ENCODE assay signal across 22 mouse cellular contexts in genomic region chr2:137091766-137092522, GRCm38 (mm10). TPM values are rescaled to one million over a fixed set of nuclear protein-coding genes. Genes with fewer than 3 reads are reported as not detected.
DNase-seq lines count a peak whose midpoint lies in the region; ATAC-seq and TF ChIP-seq lines count a peak whose summit lies in the region.
"Had no signal": no experiment of that assay in that cellular context is flagged by ENCODE, and none has a peak within 500 bp of the region (broad histone marks: within the 10 kb centered on the region; RNA-seq: fewer than 3 reads in every experiment).

No protein-coding gene starts in this region.

- ATAC-seq in forebrain, embryonic 15.5 days (replicated peaks) = peak; percentile 35
- ATAC-seq in forebrain, postnatal 0 days = no peak
- ATAC-seq in hindbrain, embryonic 11.5 days (ENCODE audit: low FRiP score) = peak; percentile 0; the same call in 1 of the 2 replicates
- no peak for ATAC-seq in hindbrain, embryonic 14.5 days (ENCODE audit: low FRiP score)
- no peak for ATAC-seq in midbrain, embryonic 11.5 days (ENCODE audit: low FRiP score)
- ATAC-seq in midbrain, embryonic 16.5 days = no peak
- ATAC-seq in stomach, embryonic 15.5 days (ENCODE audit: insufficient read depth, low FRiP score, low read depth) = peak; percentile 27; the same call in 1 of the 2 replicates
- ATAC-seq: CD4-positive, CD25-positive, alpha-beta regulatory T cell, adult 4 months; intestine, embryonic 15.5 days had no signal

- H3K27ac ChIP-seq in forebrain, embryonic 15.5 days (replicated peaks) = no peak overlapping the region
- no peak overlapping the region for H3K27ac ChIP-seq in forebrain, postnatal 0 days (ENCODE audit: low read depth, low read length)
- no peak overlapping the region for H3K27ac ChIP-seq in hindbrain, embryonic 11.5 days (ENCODE audit: low read depth, low read length)
- no peak overlapping the region for H3K27ac ChIP-seq in hindbrain, embryonic 14.5 days
- H3K27ac ChIP-seq in midbrain, embryonic 11.5 days (ENCODE audit: low read depth, low read length) = peak overlapping the region; percentile 14; the same call in 1 of the 2 replicates
- H3K27ac ChIP-seq in midbrain, embryonic 16.5 days (ENCODE audit: low read length) = no peak overlapping the region
- H3K27ac ChIP-seq in stomach, embryonic 15.5 days = no peak overlapping the region
- H3K27ac ChIP-seq: heart, embryonic 13.5 days; intestine, embryonic 15.5 days had no signal

- H3K9me3 ChIP-seq in forebrain, embryonic 15.5 days = no peaks in the 10 kb centered on the region
- H3K9me3 ChIP-seq in forebrain, postnatal 0 days (ENCODE audit: low read length) = no peaks in the 10 kb centered on the region
- H3K9me3 ChIP-seq in hindbrain, embryonic 11.5 days (ENCODE audit: control insufficient read depth, low read length) = no peaks in the 10 kb centered on the region
- no peaks in the 10 kb centered on the region for H3K9me3 ChIP-seq in hindbrain, embryonic 14.5 days (ENCODE audit: control insufficient read depth, low read length)
- no peaks in the 10 kb centered on the region for H3K9me3 ChIP-seq in midbrain, embryonic 11.5 days (ENCODE audit: control insufficient read depth, low read length)
- H3K9me3 ChIP-seq in midbrain, embryonic 16.5 days (replicated peaks; ENCODE audit: control insufficient read depth, low read length, poor library complexity, severe bottlenecking) = no peaks in the 10 kb centered on the region
- H3K9me3 ChIP-seq in stomach, embryonic 15.5 days = no peaks in the 10 kb centered on the region
- H3K9me3 ChIP-seq: heart, embryonic 13.5 days; intestine, embryonic 15.5 days had no signal

- DNase-seq in forebrain, postnatal 0 days = no peak
- no peak for DNase-seq in hindbrain, embryonic 11.5 days (ENCODE audit: low spot score)
- DNase-seq in hindbrain, embryonic 14.5 days (ENCODE audit: low spot score) = no peak
- peak; percentile 90 for DNase-seq in midbrain, embryonic 11.5 days (ENCODE audit: low spot score, missing footprints)
- DNase-seq: adrenal gland, postnatal 25 days; cerebellum, adult 8-10 months; cerebellum, postnatal 36 days; gastrocnemius, postnatal 10 days; heart, postnatal 36 days; kidney, adult 9 months; kidney, postnatal 14 days; layer of hippocampus, postnatal 36 days; retina, postnatal 1 day; right cerebral cortex, postnatal 25 days; spleen, adult 18-20 months; thymus, postnatal 14 days had no signal

- H3K9ac ChIP-seq in forebrain, embryonic 15.5 days (replicated peaks) = no peak overlapping the region
- H3K9ac ChIP-seq in forebrain, postnatal 0 days = no peak overlapping the region
- H3K9ac ChIP-seq in hindbrain, embryonic 11.5 days (ENCODE audit: low read depth, low read length) = no peak overlapping the region
- H3K9ac ChIP-seq in hindbrain, embryonic 14.5 days = no peak overlapping the region
- H3K9ac ChIP-seq in midbrain, embryonic 11.5 days (ENCODE audit: low read length) = no peak overlapping the region
- H3K9ac ChIP-seq in midbrain, embryonic 16.5 days (ENCODE audit: low read depth, low read length) = no peak overlapping the region
- no peak overlapping the region for H3K9ac ChIP-seq in stomach, embryonic 15.5 days
- H3K9ac ChIP-seq: heart, embryonic 13.5 days; intestine, embryonic 15.5 days had no signal

- no peak overlapping the region for H3K4me3 ChIP-seq in forebrain, embryonic 15.5 days
- H3K4me3 ChIP-seq in forebrain, postnatal 0 days (ENCODE audit: low read depth, low read length) = no peak overlapping the region
- H3K4me3 ChIP-seq in hindbrain, embryonic 11.5 days (ENCODE audit: low read depth, low read length) = no peak overlapping the region
- no peak overlapping the region for H3K4me3 ChIP-seq in hindbrain, embryonic 14.5 days (replicated peaks; ENCODE audit: low read length)
- no peak overlapping the region for H3K4me3 ChIP-seq in midbrain, embryonic 11.5 days (ENCODE audit: low read depth, low read length)
- H3K4me3 ChIP-seq in midbrain, embryonic 16.5 days (ENCODE audit: low read depth, low read length) = no peak overlapping the region
- H3K4me3 ChIP-seq in stomach, embryonic 15.5 days (replicated peaks) = no peak overlapping the region
- H3K4me3 ChIP-seq: heart, embryonic 13.5 days; intestine, embryonic 15.5 days had no signal

- peaks cover 18% of the 10 kb centered on the region for H3K4me1 ChIP-seq in forebrain, embryonic 15.5 days
- H3K4me1 ChIP-seq in forebrain, postnatal 0 days (ENCODE audit: insufficient read depth) = peaks cover 3% of the 10 kb centered on the region; the same call in 1 of the 2 replicates
- peaks cover 12% of the 10 kb centered on the region for H3K4me1 ChIP-seq in hindbrain, embryonic 11.5 days (replicated peaks; ENCODE audit: control insufficient read depth, insufficient read depth, low read length)
- H3K4me1 ChIP-seq in hindbrain, embryonic 14.5 days (replicated peaks; ENCODE audit: control insufficient read depth, insufficient read depth, low read length) = peaks cover 14% of the 10 kb centered on the region
- H3K4me1 ChIP-seq in midbrain, embryonic 11.5 days (ENCODE audit: control insufficient read depth, insufficient read depth, low read length) = peaks cover 54% of the 10 kb centered on the region
- peaks cover 9% of the 10 kb centered on the region; the same call in 1 of the 2 replicates for H3K4me1 ChIP-seq in midbrain, embryonic 16.5 days (ENCODE audit: control insufficient read depth, insufficient read depth, low read length)
- H3K4me1 ChIP-seq in stomach, embryonic 15.5 days = no peaks in the 10 kb centered on the region
- H3K4me1 ChIP-seq: intestine, embryonic 15.5 days had no signal

- H3K36me3 ChIP-seq in forebrain, embryonic 15.5 days = peaks cover 7% of the 10 kb centered on the region; the same call in 1 of the 2 replicates
- H3K36me3 ChIP-seq in forebrain, postnatal 0 days (ENCODE audit: insufficient read depth) = peaks cover 13% of the 10 kb centered on the region
- H3K36me3 ChIP-seq in hindbrain, embryonic 11.5 days (ENCODE audit: control insufficient read depth, insufficient read depth, low read length) = 0 out of 2 replicates have a peak, but pooled peaks cover 5% of the 10 kb centered on the region
- H3K36me3 ChIP-seq in hindbrain, embryonic 14.5 days (replicated peaks; ENCODE audit: control insufficient read depth, insufficient read depth) = peaks cover 35% of the 10 kb centered on the region
- peaks cover 28% of the 10 kb centered on the region for H3K36me3 ChIP-seq in midbrain, embryonic 11.5 days (ENCODE audit: control insufficient read depth, insufficient read depth, low read length)
- H3K36me3 ChIP-seq in midbrain, embryonic 16.5 days (ENCODE audit: control insufficient read depth, insufficient read depth, low read length) = no peaks in the 10 kb centered on the region
- H3K36me3 ChIP-seq in stomach, embryonic 15.5 days = peaks cover 33% of the 10 kb centered on the region

- no peak overlapping the region for H3K4me2 ChIP-seq in forebrain, embryonic 15.5 days (replicated peaks)
- H3K4me2 ChIP-seq in forebrain, postnatal 0 days (ENCODE audit: low read depth) = no peak overlapping the region
- no peak overlapping the region for H3K4me2 ChIP-seq in hindbrain, embryonic 11.5 days (replicated peaks; ENCODE audit: low read depth, low read length)
- no peak overlapping the region for H3K4me2 ChIP-seq in hindbrain, embryonic 14.5 days (replicated peaks)
- 0 out of 2 replicates have a peak overlapping the region, but pooled peaks have one; percentile 9 for H3K4me2 ChIP-seq in midbrain, embryonic 11.5 days
- no peak overlapping the region for H3K4me2 ChIP-seq in midbrain, embryonic 16.5 days (ENCODE audit: low read length)
- H3K4me2 ChIP-seq in stomach, embryonic 15.5 days = no peak overlapping the region
- H3K4me2 ChIP-seq: heart, embryonic 13.5 days; intestine, embryonic 15.5 days had no signal

- H3K27me3 ChIP-seq in forebrain, embryonic 15.5 days = no peaks in the 10 kb centered on the region
- H3K27me3 ChIP-seq in forebrain, postnatal 0 days (ENCODE audit: insufficient read depth, low read length) = no peaks in the 10 kb centered on the region
- no peaks in the 10 kb centered on the region for H3K27me3 ChIP-seq in hindbrain, embryonic 11.5 days (ENCODE audit: control insufficient read depth, insufficient read depth, low read length)
- no peaks in the 10 kb centered on the region for H3K27me3 ChIP-seq in hindbrain, embryonic 14.5 days (ENCODE audit: control insufficient read depth, insufficient read depth, low read length)
- H3K27me3 ChIP-seq in midbrain, embryonic 11.5 days (ENCODE audit: control insufficient read depth, insufficient read depth, low read length) = no peaks in the 10 kb centered on the region
- H3K27me3 ChIP-seq in midbrain, embryonic 16.5 days (ENCODE audit: control insufficient read depth, insufficient read depth, low read depth, low read length) = no peaks in the 10 kb centered on the region
- H3K27me3 ChIP-seq in stomach, embryonic 15.5 days (replicated peaks) = no peaks in the 10 kb centered on the region
- H3K27me3 ChIP-seq: heart, embryonic 13.5 days; intestine, embryonic 15.5 days had no signal

- no peak for TF ChIP-seq CTCF in forebrain, postnatal 0 days (IDR thresholded peaks at IDR 0.05; ENCODE audit: low read depth)

- 53% methylated on average over 11 of the region's 11 CpGs for WGBS in forebrain, embryonic 15.5 days
- WGBS in forebrain, postnatal 0 days = 54% methylated on average over 11 of the region's 11 CpGs
- WGBS in hindbrain, embryonic 11.5 days = 65% methylated on average over 11 of the region's 11 CpGs
- 57% methylated on average over 11 of the region's 11 CpGs for WGBS in hindbrain, embryonic 14.5 days
- 58% methylated on average over 11 of the region's 11 CpGs for WGBS in midbrain, embryonic 11.5 days
- 52% methylated on average over 11 of the region's 11 CpGs for WGBS in midbrain, embryonic 16.5 days
- 61% methylated on average over 11 of the region's 11 CpGs for WGBS in stomach, embryonic 15.5 days

RNA-seq across cellular contexts. Expression of gene Jag1, which starts 24.5 kb away (rescaled TPM):
- polyA plus RNA-seq in forebrain, embryonic 15.5 days (2015; fragmentation: Nextera tagmentation; extraction: Ambion mirVana) = 10.0 and 11.2 TPM in 2 replicates
- total RNA-seq in forebrain, postnatal 0 days (2014; rRNA removed) = 4.9 and 10.3 TPM in 2 replicates
- polyA plus RNA-seq in forebrain, postnatal 0 days (2015; fragmentation: Nextera tagmentation; extraction: Ambion mirVana) = 2.7 and 4.1 TPM in 2 replicates
- polyA plus RNA-seq in hindbrain, embryonic 11.5 days (2014; fragmentation: Nextera tagmentation; extraction: Ambion mirVana) = 21.3 and 22.1 TPM in 2 replicates
- polyA plus RNA-seq in hindbrain, embryonic 14.5 days (2014; fragmentation: Nextera tagmentation; extraction: Ambion mirVana) = 13.2 and 14.7 TPM in 2 replicates
- polyA plus RNA-seq in midbrain, embryonic 11.5 days (2014; fragmentation: Nextera tagmentation; extraction: Ambion mirVana) = 35.4 TPM in 2 replicates
- 8.6 and 10.1 TPM in 2 replicates for polyA plus RNA-seq in midbrain, embryonic 16.5 days (2015; fragmentation: Nextera tagmentation; extraction: Ambion mirVana)
- 18.3 and 20.3 TPM in 2 replicates for polyA plus RNA-seq in stomach, embryonic 15.5 days (2015; fragmentation: Nextera tagmentation; extraction: Ambion mirVana)

Comparison
In these comparisons a context has a peak if more than half of its experiments do, and no peak if none do; other contexts are left out.
1. ATAC-seq: peak in forebrain, embryonic 15.5 days (single experiment), hindbrain, embryonic 11.5 days (single experiment) and stomach, embryonic 15.5 days (single experiment); none in forebrain, postnatal 0 days (single experiment), hindbrain, embryonic 14.5 days (single experiment), midbrain, embryonic 11.5 days (single experiment) and midbrain, embryonic 16.5 days (single experiment).